Mouse (Mus musculus) liver, postnatal 0 days (tissue): ENCODE data around the gene Jmjd8.

Experiments
- CTCF ChIP-seq: sonication (generic); IDR thresholded peaks from 2 replicates; pipeline ENCODE4 v1.5.1; 2016; ENCODE audit warnings: antibody characterized with exemption, low read depth
- EP300 ChIP-seq: IDR thresholded peaks from 2 replicates; pipeline ENCODE4 v1.6.1; 2016; ENCODE audit warnings: antibody characterized with exemption, low read depth, mild to moderate bottlenecking

- TF ChIP-seq EP300 (no peak), CTCF (no peak)
These were observed 10.2 kb downstream of the Jmjd8 start for GRCm38 (mm10) chr17:25838904-25839303.
